Mouse (Mus musculus): ENCODE results near the gene Tapbpl. TPM values are rescaled to one million over a fixed set of nuclear protein-coding genes. Genes with fewer than 3 reads are reported as not detected.

Tapbpl gene
- polyA plus RNA-seq, 1 experiment, result 6.4 TPM

DNA sequence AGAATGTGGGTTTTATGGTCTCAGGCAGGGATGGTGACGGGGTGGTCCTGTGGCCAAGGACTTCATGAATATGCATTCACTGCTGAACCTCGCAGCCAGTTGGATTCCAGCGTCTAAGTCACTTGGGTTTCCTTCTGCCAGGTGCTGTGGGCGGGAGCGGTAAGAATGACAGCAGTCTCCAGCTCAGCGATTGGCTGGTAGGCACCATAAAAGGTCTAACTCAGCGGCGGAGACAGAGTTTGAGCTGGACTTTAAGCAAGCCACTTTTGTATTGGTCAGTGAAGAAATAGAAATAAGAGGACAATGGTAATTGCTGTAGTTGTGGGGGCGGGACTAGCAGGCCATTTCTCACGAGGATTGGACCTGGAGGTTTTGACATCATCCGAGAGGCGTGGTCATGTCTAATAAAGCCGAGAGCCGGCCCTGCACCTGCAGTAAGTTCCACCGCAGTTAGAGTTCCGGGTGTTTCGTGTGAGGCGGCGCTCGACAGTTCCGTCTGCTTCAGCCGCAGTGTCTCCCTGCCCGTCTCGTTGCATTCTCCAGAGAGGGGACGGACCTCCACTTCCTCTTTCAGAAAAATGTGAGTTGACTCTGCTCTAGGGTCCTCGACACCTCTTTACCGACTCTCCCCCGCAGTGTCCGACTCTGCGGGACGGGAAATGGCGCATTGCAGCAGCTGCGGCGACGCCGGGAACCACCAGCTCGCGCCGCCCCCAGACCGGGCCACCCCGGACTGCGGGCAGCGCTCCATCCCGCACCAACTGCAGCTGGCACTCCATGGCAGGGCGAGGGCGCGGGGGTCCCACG, 16.3 kb downstream of the Tapbpl start, which contains the start of gene Vamp1:
TSS of gene Vamp1 (plus strand) at position 404 of the 807 bp plus-strand sequence.
- H3K27ac ChIP-seq (ENCODE audit: insufficient read depth, low read length), result peak within 1 kb of the TSS; percentile 39; the same call in 1 of the 2 replicates
- peaks cover 5% of the 10 kb centered on the region; the same call in 1 of the 2 replicates for H3K4me1 ChIP-seq (ENCODE audit: control insufficient read depth, insufficient read depth, low read length)
- H3K4me3 ChIP-seq (ENCODE audit: insufficient read depth, low read length), result peak within 1 kb of the TSS; percentile 65
- TF ChIP-seq CTCF (IDR thresholded peaks at IDR 0.05; ENCODE audit: extremely low read depth, insufficient read depth, low read length) (no peak), POLR2A (IDR thresholded peaks at IDR 0.05; ENCODE audit: extremely low read depth, insufficient read depth, low read length) (peak; percentile 100)

DNA sequence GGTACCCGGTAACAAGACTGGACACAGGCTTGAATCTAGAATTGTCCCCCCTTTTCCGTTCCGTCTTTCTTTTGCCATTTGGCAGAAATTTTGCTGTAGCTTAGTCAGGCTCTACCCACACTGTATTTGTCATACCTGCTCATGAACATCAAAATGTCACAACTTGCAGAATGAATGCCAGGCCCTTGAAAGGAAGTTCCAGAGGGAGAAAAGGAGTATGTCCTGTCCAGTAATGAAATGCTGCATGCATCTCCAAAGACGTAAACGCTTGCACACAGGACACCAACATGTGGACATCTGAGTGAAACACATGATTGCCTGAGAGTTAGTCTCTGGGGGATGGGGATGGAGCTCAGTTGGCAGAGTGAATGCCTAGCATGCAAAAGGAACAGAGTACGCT, 17.9 kb downstream of the Tapbpl start:
- TF ChIP-seq CTCF (IDR thresholded peaks at IDR 0.05; ENCODE audit: extremely low read depth, insufficient read depth, low read length) (no peak), POLR2A (IDR thresholded peaks at IDR 0.05; ENCODE audit: extremely low read depth, insufficient read depth, low read length) (no peak)
- Histone ChIP-seq H3K4me1 (ENCODE audit: control insufficient read depth, insufficient read depth, low read length) (peaks cover 5% of the 10 kb centered on the region; the same call in 1 of the 2 replicates), H3K4me3 (ENCODE audit: insufficient read depth, low read length) (no peak overlapping the region), H3K27ac (ENCODE audit: insufficient read depth, low read length) (no peak overlapping the region)

DNA sequence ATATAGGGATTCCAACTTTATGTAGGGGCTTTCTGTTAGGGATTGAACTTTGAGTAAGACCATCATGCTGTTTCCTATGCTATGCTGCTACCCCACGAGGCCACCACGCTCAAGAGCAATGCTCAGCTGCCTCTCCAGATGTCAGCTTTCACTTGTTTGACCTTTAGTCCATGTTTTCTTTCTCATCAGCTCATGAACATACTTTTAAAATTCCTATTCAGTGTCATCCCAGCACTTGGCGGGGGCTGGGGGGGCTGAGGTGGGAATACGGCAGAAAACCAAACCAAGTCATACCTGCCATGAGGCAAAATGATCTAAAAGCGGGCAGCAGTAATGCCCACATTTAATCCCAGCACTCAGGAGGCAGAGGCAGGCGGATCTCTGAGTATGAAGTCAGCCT, 18.5 kb downstream of the Tapbpl start:
- H3K4me3 ChIP-seq (ENCODE audit: insufficient read depth, low read length), result no peak overlapping the region
- H3K27ac ChIP-seq (ENCODE audit: insufficient read depth, low read length), result no peak overlapping the region
- H3K4me1 ChIP-seq (ENCODE audit: control insufficient read depth, insufficient read depth, low read length), result peaks cover 5% of the 10 kb centered on the region; the same call in 1 of the 2 replicates
- no peak for TF ChIP-seq CTCF (IDR thresholded peaks at IDR 0.05; ENCODE audit: extremely low read depth, insufficient read depth, low read length)
- no peak for TF ChIP-seq POLR2A (IDR thresholded peaks at IDR 0.05; ENCODE audit: extremely low read depth, insufficient read depth, low read length)

DNA sequence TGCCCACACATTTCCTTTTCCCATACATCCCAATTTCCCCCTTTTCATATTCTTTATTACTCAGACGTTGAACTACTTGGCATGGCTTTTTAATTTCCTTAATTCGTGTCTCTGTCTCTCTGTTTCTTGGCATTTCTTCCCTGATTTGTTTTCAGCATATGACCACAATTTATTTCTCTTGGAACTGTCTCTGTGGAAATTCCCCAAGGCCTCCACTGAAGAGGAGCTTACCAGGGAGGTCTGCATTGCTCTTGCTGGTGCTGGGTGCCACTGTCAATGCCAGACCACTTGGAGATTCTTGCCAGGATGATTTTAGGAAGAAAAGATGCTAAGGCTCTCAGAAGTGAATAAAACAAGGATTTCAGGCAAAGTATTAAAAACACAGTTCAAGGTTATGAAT, 19.0 kb downstream of the Tapbpl start:
- Histone ChIP-seq H3K27ac (ENCODE audit: insufficient read depth, low read length) (no peak overlapping the region), H3K4me1 (ENCODE audit: control insufficient read depth, insufficient read depth, low read length) (peaks cover 3% of the 10 kb centered on the region; the same call in 1 of the 2 replicates), H3K4me3 (ENCODE audit: insufficient read depth, low read length) (no peak overlapping the region)
- no peak for TF ChIP-seq POLR2A (IDR thresholded peaks at IDR 0.05; ENCODE audit: extremely low read depth, insufficient read depth, low read length)
- no peak for TF ChIP-seq CTCF (IDR thresholded peaks at IDR 0.05; ENCODE audit: extremely low read depth, insufficient read depth, low read length)

DNA sequence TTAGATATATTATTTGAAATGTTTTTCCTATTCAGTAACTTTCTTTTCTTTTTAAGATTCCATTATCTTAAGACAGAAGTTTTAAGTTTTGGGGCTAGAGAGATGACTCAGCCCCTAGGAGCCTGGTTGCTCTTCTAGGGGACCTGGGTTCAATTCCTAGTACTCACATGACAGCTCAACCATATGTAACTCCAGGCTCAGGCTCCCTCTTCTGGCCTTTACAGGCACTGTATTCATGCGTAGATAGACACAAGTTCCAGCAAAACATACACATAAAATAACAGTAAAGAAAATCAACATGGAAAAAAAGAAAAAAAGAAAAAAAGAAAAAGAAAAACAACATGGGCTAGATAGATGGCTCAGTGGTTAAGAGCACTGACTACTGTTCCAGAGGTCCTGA, 21.2 kb downstream of the Tapbpl start:
- Histone ChIP-seq H3K4me1 (ENCODE audit: control insufficient read depth, insufficient read depth, low read length) (no peaks in the 10 kb centered on the region), H3K27ac (ENCODE audit: insufficient read depth, low read length) (no peak overlapping the region), H3K4me3 (ENCODE audit: insufficient read depth, low read length) (no peak overlapping the region)

DNA sequence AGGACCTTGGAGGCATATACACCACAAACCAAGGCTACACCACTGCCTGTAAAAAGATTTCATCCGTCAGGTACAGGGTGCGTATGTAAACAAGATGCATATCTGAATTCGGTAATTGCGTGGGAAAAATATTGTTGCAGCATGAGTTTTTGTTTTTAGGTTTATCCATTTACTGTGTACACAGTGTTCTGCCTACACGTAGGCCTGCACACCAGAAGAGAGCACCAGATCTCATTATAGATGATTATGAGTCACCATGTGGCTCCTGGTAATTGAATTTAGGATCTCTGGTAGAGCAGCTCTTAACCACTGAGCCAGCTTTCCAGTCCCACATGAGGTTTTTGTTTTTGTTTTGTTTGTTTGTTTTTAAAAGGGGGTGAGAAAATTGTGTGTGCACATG, 34.5 kb downstream of the Tapbpl start:
- TF ChIP-seq POLR2A (IDR thresholded peaks at IDR 0.05; ENCODE audit: extremely low read depth, insufficient read depth, low read length) (no peak), CTCF (IDR thresholded peaks at IDR 0.05; ENCODE audit: extremely low read depth, insufficient read depth, low read length) (no peak)
- peaks cover 2% of the 10 kb centered on the region for H3K4me1 ChIP-seq (ENCODE audit: control insufficient read depth, insufficient read depth, low read length)
- H3K4me3 ChIP-seq (ENCODE audit: insufficient read depth, low read length), result no peak overlapping the region
- H3K27ac ChIP-seq (ENCODE audit: insufficient read depth, low read length), result no peak overlapping the region

More for the DNA sequence above, 21.2 kb downstream of the Tapbpl start:
- TF ChIP-seq CTCF (IDR thresholded peaks at IDR 0.05; ENCODE audit: extremely low read depth, insufficient read depth, low read length) (no peak), POLR2A (IDR thresholded peaks at IDR 0.05; ENCODE audit: extremely low read depth, insufficient read depth, low read length) (no peak)

DNA sequence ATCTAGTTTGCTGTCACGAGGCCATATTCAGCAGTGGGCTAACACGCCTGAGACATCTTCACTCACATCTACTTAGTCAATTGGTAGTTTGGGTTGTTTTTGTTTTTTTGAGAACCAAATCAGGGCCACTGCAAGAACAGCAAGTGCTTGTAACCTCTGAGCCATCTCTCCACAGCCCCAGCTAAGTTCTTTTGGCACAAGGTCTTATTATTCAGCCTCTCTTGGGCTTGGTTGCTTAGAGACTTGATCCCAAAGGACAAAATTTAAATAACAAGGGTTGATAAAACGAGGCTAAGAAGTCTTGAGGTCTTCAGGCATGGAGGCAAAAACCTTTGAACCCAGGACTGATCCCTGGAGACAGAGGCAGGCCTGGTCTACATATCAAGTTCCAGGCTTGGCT, 35.4 kb downstream of the Tapbpl start:
- H3K27ac ChIP-seq (ENCODE audit: insufficient read depth, low read length), result no peak overlapping the region
- no peak for TF ChIP-seq CTCF (IDR thresholded peaks at IDR 0.05; ENCODE audit: extremely low read depth, insufficient read depth, low read length)
- TF ChIP-seq POLR2A (IDR thresholded peaks at IDR 0.05; ENCODE audit: extremely low read depth, insufficient read depth, low read length), result no peak
- no peak overlapping the region for H3K4me3 ChIP-seq (ENCODE audit: insufficient read depth, low read length)
- H3K4me1 ChIP-seq (ENCODE audit: control insufficient read depth, insufficient read depth, low read length), result peaks cover 2% of the 10 kb centered on the region

DNA sequence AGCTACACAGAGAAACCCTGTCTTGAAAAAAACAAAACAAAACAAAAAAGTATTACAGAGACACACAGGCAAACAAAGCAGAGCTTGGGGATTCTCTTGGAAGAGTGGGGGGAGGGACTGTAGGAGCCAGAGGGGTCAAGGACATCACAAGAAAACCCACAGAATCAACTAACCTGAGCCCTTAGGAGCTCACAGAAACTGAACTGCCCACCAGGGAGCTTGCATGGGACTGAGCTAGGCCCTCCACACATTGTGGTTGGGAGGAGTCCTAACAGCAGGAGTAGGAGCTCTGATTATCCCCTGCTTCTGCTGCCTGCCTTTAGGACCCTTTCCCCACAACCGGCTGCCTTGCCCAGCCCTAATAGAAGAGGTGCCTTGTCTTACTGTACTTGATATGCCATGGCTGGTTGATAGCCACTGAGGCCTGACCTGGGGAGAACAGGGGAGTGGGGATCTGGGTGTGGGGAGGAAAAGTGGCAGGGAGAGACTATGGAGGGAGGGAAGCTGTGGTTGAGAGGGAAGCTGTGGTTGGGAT, 36.1 kb downstream of the Tapbpl start:
- Histone ChIP-seq H3K27ac (ENCODE audit: insufficient read depth, low read length) (0 out of 2 replicates have a peak overlapping the region, but pooled peaks have one; percentile 67), H3K4me3 (ENCODE audit: insufficient read depth, low read length) (no peak overlapping the region), H3K4me1 (ENCODE audit: control insufficient read depth, insufficient read depth, low read length) (peaks cover 4% of the 10 kb centered on the region)
- TF ChIP-seq POLR2A (IDR thresholded peaks at IDR 0.05; ENCODE audit: extremely low read depth, insufficient read depth, low read length) (no peak), CTCF (IDR thresholded peaks at IDR 0.05; ENCODE audit: extremely low read depth, insufficient read depth, low read length) (no peak)

DNA sequence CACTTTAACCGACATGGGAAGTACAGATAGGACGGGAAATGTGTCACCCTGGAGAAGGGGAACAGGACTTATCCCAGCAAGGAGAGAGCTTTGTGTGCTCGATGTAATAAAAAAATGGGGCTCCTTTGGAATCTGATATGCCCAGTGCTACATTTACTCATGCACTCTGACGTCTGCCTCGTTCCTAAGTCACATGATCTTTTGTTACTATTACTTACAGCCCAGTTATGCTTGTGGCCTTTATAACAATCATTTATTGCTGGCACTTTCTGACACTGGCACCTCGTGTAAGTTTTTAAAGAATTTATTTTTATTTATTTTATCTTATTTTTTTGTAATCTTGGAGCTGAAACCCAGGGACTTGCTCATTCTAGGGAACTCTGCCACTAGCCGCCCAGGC, 38.3 kb downstream of the Tapbpl start:
- H3K27ac ChIP-seq (ENCODE audit: insufficient read depth, low read length), result no peak overlapping the region
- TF ChIP-seq POLR2A (IDR thresholded peaks at IDR 0.05; ENCODE audit: extremely low read depth, insufficient read depth, low read length) (no peak), CTCF (IDR thresholded peaks at IDR 0.05; ENCODE audit: extremely low read depth, insufficient read depth, low read length) (no peak)

DNA sequence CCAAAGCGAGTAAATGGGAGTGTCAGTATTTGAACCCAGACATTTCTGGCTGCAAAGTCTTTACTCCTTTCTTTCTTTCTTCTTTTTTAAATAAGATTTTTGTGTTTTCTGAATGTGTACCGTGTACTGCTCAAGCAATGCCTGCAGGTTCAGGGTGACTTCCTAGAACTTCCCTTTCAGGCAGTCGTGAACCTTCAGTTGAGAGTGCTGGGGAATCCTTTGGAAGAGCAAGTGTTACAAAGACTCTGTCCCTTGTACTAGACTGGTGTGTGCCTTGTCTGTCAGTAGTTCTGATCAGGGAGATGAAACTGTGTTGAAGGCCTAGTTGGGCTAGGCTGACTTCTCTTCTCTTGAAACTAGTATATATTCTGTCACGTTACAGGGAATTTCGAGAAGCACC, 38.8 kb downstream of the Tapbpl start:
- H3K27ac ChIP-seq (ENCODE audit: insufficient read depth, low read length), result no peak overlapping the region
- peaks cover 4% of the 10 kb centered on the region for H3K4me1 ChIP-seq (ENCODE audit: control insufficient read depth, insufficient read depth, low read length)
- peak overlapping the region; percentile 91 for H3K4me3 ChIP-seq (ENCODE audit: insufficient read depth, low read length)
- TF ChIP-seq CTCF (IDR thresholded peaks at IDR 0.05; ENCODE audit: extremely low read depth, insufficient read depth, low read length) (no peak), POLR2A (IDR thresholded peaks at IDR 0.05; ENCODE audit: extremely low read depth, insufficient read depth, low read length) (no peak)

More for the DNA sequence above, 38.3 kb downstream of the Tapbpl start:
- H3K4me1 ChIP-seq (ENCODE audit: control insufficient read depth, insufficient read depth, low read length), result peaks cover 4% of the 10 kb centered on the region
- H3K4me3 ChIP-seq (ENCODE audit: insufficient read depth, low read length), result no peak overlapping the region; the same call in 1 of the 2 replicates

All from cortical plate, adult 2 months (tissue).